Mouse (Mus musculus): ENCODE data around the gene Mcrip2.

GRCm38 (mm10) chr17:25839455-25840235 is 28.9 kb downstream of the Mcrip2 start:
- TF ChIP-seq CTCF (IDR thresholded peaks at IDR 0.05) (no peak), POLR2A (IDR thresholded peaks at IDR 0.05; ENCODE audit: insufficient read depth, low read depth, low read length) (no peak)
